Mouse (Mus musculus) midbrain, postnatal 0 days (tissue): ENCODE measurements at regions not wholly inside any gene's neighbourhood (a gene's known extent, or its start where the extent isn't known, plus 50 kb on each side); places are given as distances from the start of the nearest gene placed in this dataset.

Experiments
- ATAC-seq: fragments of 200-750 bp; cut with Nextera tagmentation; 2 replicates; pipeline ENCODE4 v1.8.0; 2017; ENCODE audit warnings: moderate number of reproducible peaks, mild to moderate bottlenecking, moderate TSS enrichment, moderate library complexity; ENCODE audit not compliant: low FRiP score
- DNase-seq: peaks from one replicate; pipeline ENCODE4 v3.0.0-alpha.2; 2015; ENCODE audit warnings: low spot score
- H3K27ac ChIP-seq: fragments of 300-500 bp; sonication (generic); 2 replicates; pipeline ENCODE4 v1.5.1; 2014; ENCODE audit warnings: low read depth, mild to moderate bottlenecking, low read length, mixed read lengths
- H3K27me3 ChIP-seq: fragments of 300-500 bp; sonication (generic); 2 replicates; pipeline ENCODE4 v1.6.1; 2014; ENCODE audit warnings: low read length, control low read depth, mixed read lengths; ENCODE audit not compliant: insufficient read depth
- H3K36me3 ChIP-seq: fragments of 300-500 bp; sonication (generic); 2 replicates; pipeline ENCODE4 v1.6.1; 2014; ENCODE audit warnings: low read length, control low read depth, mixed read lengths; ENCODE audit not compliant: insufficient read depth
- H3K4me1 ChIP-seq: fragments of 300-500 bp; sonication (generic); 2 replicates; pipeline ENCODE4 v1.6.1; 2014; ENCODE audit warnings: mild to moderate bottlenecking, control low read depth, antibody characterized with exemption, low read length, mixed read lengths; ENCODE audit not compliant: insufficient read depth
- H3K4me2 ChIP-seq: fragments of 300-500 bp; sonication (generic); 2 replicates; pipeline ENCODE4 v1.6.1; 2014; ENCODE audit warnings: low read depth, mild to moderate bottlenecking, low read length, mixed read lengths; ENCODE audit not compliant: poor library complexity, severe bottlenecking
- H3K4me3 ChIP-seq: fragments of 300-500 bp; sonication (generic); 2 replicates; pipeline ENCODE4 v1.5.1; 2014; ENCODE audit warnings: low read depth, mild to moderate bottlenecking, low read length, moderate library complexity
- H3K9ac ChIP-seq: fragments of 300-500 bp; sonication (generic); replicated peaks from 2 replicates; pipeline ENCODE4 v1.6.1; 2014; ENCODE audit warnings: mild to moderate bottlenecking, low read length, moderate library complexity, mixed read lengths; ENCODE audit not compliant: poor library complexity, severe bottlenecking
- H3K9me3 ChIP-seq: fragments of 300-500 bp; sonication (generic); 2 replicates; pipeline ENCODE4 v1.6.1; 2016; ENCODE audit warnings: low read length, control low read depth
- CTCF ChIP-seq: IDR thresholded peaks from 2 replicates; pipeline ENCODE4 v1.5.1; 2016; ENCODE audit warnings: antibody characterized with exemption, mild to moderate bottlenecking
- WGBS: fragments of 180-500 bp; shearing (Covaris S2); extraction: QIAGEN DNeasy Blood & Tissue Kit; methylation state at CpG from one replicate; pipeline ENCODE4 v1.1.7; 2014; 5-methylcytosine and 5-hydroxymethylcytosine counted together

DNA sequence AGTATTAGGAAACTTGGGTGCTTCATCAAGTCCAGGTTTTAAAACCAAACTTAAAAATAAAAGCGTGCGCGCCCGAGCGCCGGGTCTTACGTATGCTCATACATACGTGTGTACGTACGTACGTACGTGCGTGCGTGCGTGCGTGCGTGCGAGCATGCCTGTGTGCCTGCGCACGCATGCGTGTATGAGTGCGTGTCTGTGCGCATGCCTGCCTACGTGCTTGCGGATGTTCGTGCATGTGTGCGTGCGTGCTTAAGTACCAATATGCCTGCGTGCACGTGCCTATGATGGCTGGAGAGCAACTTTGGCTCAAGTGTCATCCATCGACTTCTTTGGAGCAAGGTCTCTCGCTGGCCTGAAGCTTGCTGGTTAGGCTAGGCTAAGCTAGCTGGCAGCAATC lies 68.5 kb upstream of the Cdyl2 start:
- no peak for ATAC-seq
- DNase-seq = no peak
- 96% methylated on average over 32 of the region's 32 CpGs for WGBS

DNA sequence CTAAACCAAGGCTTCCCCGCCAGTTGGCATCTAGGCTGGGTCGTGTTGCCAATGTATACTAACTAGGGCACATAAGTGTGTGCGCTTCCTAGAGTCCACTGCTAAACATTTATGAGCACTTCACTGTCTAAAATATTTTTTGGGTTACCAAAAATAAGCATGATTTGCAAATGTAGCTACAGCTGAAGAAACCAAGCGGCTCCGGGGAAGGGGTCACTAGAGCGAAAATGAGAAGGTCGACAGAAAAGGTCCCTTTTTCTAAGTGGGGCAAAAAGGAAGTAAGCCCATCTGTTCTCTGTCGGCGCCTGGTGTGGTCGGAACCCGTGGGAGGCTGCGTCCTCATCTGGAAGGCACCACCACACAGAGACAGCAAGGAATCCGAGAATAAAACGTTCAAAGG lies 67.8 kb upstream of the Cdyl2 start:
- H3K27me3 ChIP-seq = no peaks in the 10 kb centered on the region
- ATAC-seq (no peak), DNase-seq (no peak)
- H3K4me1 ChIP-seq = no peaks in the 10 kb centered on the region
- no peak overlapping the region for H3K9ac ChIP-seq
- H3K9me3 ChIP-seq = no peaks in the 10 kb centered on the region
- H3K4me3 ChIP-seq = no peak overlapping the region
- WGBS = 85% methylated on average over 14 of the region's 14 CpGs
- H3K36me3 ChIP-seq = no peaks in the 10 kb centered on the region
- H3K4me2 ChIP-seq = no peak overlapping the region
- H3K27ac ChIP-seq = no peak overlapping the region
- TF ChIP-seq CTCF = no peak

More for the DNA sequence above, 68.5 kb upstream of the Cdyl2 start:
- no peak for TF ChIP-seq CTCF
- Histone ChIP-seq H3K4me1 (no peaks in the 10 kb centered on the region), H3K9me3 (no peaks in the 10 kb centered on the region), H3K4me3 (no peak overlapping the region), H3K9ac (no peak overlapping the region), H3K27me3 (no peaks in the 10 kb centered on the region), H3K36me3 (no peaks in the 10 kb centered on the region), H3K27ac (no peak overlapping the region), H3K4me2 (no peak overlapping the region)

DNA sequence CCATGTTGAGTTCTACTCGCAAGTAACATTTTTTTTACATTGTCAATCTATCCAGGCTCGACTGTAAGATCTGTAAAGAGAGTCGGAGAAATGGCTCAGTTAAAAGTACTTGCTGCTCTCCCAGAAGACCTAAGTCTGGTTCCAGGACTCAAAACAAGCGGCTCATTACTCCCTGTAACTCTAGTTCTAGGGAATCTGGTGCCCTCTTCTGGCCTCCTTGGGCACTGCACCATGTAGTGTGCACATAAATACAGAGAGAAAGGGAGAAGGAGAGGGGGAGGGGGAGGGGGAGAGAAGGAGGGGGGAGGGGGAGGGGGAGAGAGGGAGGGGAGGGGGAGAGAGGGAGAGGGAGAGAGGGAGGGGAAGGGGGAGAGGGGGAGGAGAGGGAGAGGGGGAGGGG lies 66.2 kb upstream of the Cdyl2 start:
- H3K4me2 ChIP-seq = no peak overlapping the region
- H3K4me3 ChIP-seq = no peak overlapping the region
- no peak overlapping the region for H3K9ac ChIP-seq
- 88% methylated on average over 4 of the region's 4 CpGs for WGBS
- H3K27ac ChIP-seq = no peak overlapping the region
- no peaks in the 10 kb centered on the region for H3K36me3 ChIP-seq
- peak; percentile 23; the same call in 1 of the 2 replicates for TF ChIP-seq CTCF
- ATAC-seq (no peak), DNase-seq (no peak)
- H3K9me3 ChIP-seq = no peaks in the 10 kb centered on the region
- no peaks in the 10 kb centered on the region for H3K27me3 ChIP-seq
- no peaks in the 10 kb centered on the region for H3K4me1 ChIP-seq

DNA sequence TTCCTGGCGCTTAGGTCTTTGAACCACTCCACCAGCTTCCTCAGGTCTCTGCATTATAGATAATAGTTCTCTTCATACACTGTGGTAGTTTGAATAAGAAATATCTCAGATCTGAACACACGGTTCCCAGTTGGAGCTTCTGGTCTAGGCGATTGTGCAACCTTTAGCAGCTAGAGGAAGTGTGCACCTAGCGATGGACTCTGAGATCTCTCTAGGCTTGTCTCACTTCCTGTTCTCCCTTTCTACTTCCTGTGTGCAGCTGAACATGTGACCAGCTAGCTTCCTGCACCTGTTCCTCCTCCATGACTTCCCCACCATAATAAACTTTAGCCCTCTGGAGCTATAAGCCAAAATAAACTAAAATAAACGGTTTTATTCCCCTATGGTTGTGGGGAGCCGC lies 62.9 kb upstream of the Cdyl2 start:
- Histone ChIP-seq H3K27ac (no peak overlapping the region), H3K9me3 (no peaks in the 10 kb centered on the region), H3K4me2 (no peak overlapping the region), H3K36me3 (no peaks in the 10 kb centered on the region), H3K9ac (no peak overlapping the region), H3K4me3 (no peak overlapping the region), H3K27me3 (no peaks in the 10 kb centered on the region), H3K4me1 (no peaks in the 10 kb centered on the region)
- no peak for TF ChIP-seq CTCF
- DNase-seq (no peak), ATAC-seq (no peak)
- WGBS = 92% methylated on average over 6 of the region's 6 CpGs

DNA sequence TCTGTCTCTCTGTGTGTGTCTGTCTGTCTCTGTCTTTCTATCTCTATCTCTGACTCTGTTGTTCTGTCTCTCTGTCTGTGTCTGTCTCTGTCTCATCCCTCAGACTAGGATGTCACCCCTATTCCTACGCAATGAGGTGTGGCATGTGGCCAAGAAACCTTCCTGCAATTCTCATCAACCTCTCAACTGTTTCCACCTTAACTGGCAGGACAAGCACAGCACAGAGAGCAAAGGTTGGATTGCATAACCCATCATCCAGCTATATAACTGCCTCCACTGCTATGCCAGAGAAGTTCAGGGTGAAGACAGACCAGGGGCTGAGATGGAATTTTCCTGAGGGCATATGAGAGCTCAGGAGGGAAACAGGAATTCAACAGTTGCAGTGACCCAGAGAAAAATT lies 60.3 kb upstream of the Cdyl2 start:
- H3K27ac ChIP-seq = no peak overlapping the region
- no peaks in the 10 kb centered on the region for H3K9me3 ChIP-seq
- ATAC-seq = no peak
- no peaks in the 10 kb centered on the region for H3K4me1 ChIP-seq
- no peak overlapping the region for H3K4me3 ChIP-seq
- no peak for TF ChIP-seq CTCF
- H3K9ac ChIP-seq = no peak overlapping the region
- 79% methylated on average over 1 of the region's 1 CpGs for WGBS
- no peak for DNase-seq
- no peak overlapping the region for H3K4me2 ChIP-seq
- no peaks in the 10 kb centered on the region for H3K36me3 ChIP-seq
- H3K27me3 ChIP-seq = no peaks in the 10 kb centered on the region

DNA sequence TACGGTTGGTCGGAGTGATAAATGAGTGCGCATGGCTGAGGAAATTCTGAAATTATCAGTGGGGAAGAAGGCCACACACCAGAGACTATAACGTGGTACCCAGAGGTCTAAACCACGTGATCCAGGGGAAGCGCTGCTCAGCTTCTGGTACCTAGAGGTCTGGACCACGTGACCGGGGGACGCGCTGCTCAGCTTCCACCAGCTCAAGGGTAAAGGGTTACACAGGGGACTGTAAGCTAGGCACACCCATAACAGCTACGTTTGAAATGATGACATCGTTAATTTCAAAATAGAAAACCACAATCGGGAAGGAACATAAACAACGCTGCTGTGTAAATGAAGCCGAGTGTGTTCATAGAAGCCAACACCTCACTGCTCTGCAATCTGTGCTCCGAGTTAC lies 57.5 kb upstream of the Cdyl2 start:
- H3K9ac ChIP-seq = no peak overlapping the region
- H3K4me3 ChIP-seq = no peak overlapping the region
- no peaks in the 10 kb centered on the region for H3K4me1 ChIP-seq
- H3K36me3 ChIP-seq = no peaks in the 10 kb centered on the region
- no peak for TF ChIP-seq CTCF
- no peak overlapping the region for H3K27ac ChIP-seq
- ATAC-seq (no peak), DNase-seq (no peak)
- no peak overlapping the region for H3K4me2 ChIP-seq
- WGBS = 84% methylated on average over 16 of the region's 16 CpGs
- H3K9me3 ChIP-seq = no peaks in the 10 kb centered on the region
- no peaks in the 10 kb centered on the region for H3K27me3 ChIP-seq
